Mouse (Mus musculus): ENCODE data around the gene Polr1b. TPM values are rescaled to one million over a fixed set of nuclear protein-coding genes. Genes with fewer than 3 reads are reported as not detected.

Gene Polr1b
- total RNA-seq, 1 experiment from 2014 or later = 15.6 TPM

Other genes starting within 250 kb of the Polr1b start
- 2.9 and 3.8 TPM in 2 replicates for gene Fbln7, start 238.0 kb upstream of the Polr1b start, total RNA-seq (2021)
- gene Zc3h8, start 156.9 kb upstream of the Polr1b start, total RNA-seq (2021) = 3.9 and 4.7 TPM in 2 replicates
- gene Zc3h6, start 133.6 kb upstream of the Polr1b start, total RNA-seq (2021) = 4.1 and 7.1 TPM in 2 replicates
- gene Gm10762, start 133.3 kb upstream of the Polr1b start, total RNA-seq (2021) = 10.7 and 13.0 TPM in 2 replicates
- 0.11 TPM in 2 replicates for gene Vinac1, start 52.8 kb upstream of the Polr1b start, total RNA-seq (2021)
- gene Ttl, start 35.1 kb upstream of the Polr1b start, total RNA-seq (2021) = 11.0 and 11.2 TPM in 2 replicates
- gene Chchd5, start 28.7 kb downstream of the Polr1b start, total RNA-seq (2021) = 19.7 and 20.3 TPM in 2 replicates
- gene Slc20a1, start 97.8 kb downstream of the Polr1b start, total RNA-seq (2021) = 19.1 and 24.3 TPM in 2 replicates
- 9.3 and 10.4 TPM in 2 replicates for gene Ckap2l, start 196.2 kb downstream of the Polr1b start, total RNA-seq (2021)
- 0.26 and 0.60 TPM in 2 replicates for gene Il1a, start 209.0 kb downstream of the Polr1b start, total RNA-seq (2021)

Data from adrenal gland, postnatal 14 days (tissue).